Mouse (Mus musculus) CH12.LX (cell line): ENCODE data around the gene Prkca.

Experiments
- CHD2 ChIP-seq: IDR thresholded peaks from 2 replicates; pipeline ENCODE4 v1.6.1; 2011; ENCODE audit warnings: low read length, improper control_type of control experiment
- CTCF ChIP-seq, 2 experiments: IDR thresholded peaks in 1 of 2; conservative IDR thresholded peaks in 1 of 2; 2 replicates each; pipeline ENCODE4 v1.5.1; 2011 to 2012; ENCODE audit warnings: low read depth in 2 of 2, low read length in 2 of 2, improper control_type of control experiment in 1 of 2, inconsistent platforms in 1 of 2, mild to moderate bottlenecking in 1 of 2, moderate library complexity in 1 of 2
- ELF1 ChIP-seq: IDR thresholded peaks from 2 replicates; pipeline ENCODE4 v1.6.1; 2014; ENCODE audit warnings: low read depth, mild to moderate bottlenecking, inconsistent platforms, low read length, improper control_type of control experiment
- ETS1 ChIP-seq: conservative IDR thresholded peaks from 2 replicates; pipeline ENCODE4 v1.6.1; 2012; ENCODE audit warnings: low read depth, mild to moderate bottlenecking, inconsistent platforms, low read length, improper control_type of control experiment, moderate library complexity
- HCFC1 ChIP-seq: IDR thresholded peaks from 2 replicates; pipeline ENCODE4 v1.6.1; 2012; ENCODE audit warnings: low read depth, mild to moderate bottlenecking, inconsistent platforms, low read length, improper control_type of control experiment
- JUND ChIP-seq: conservative IDR thresholded peaks from 2 replicates; pipeline ENCODE4 v1.6.1; 2011; ENCODE audit warnings: low read depth, low read length, improper control_type of control experiment
- MXI1 ChIP-seq: IDR thresholded peaks from 2 replicates; pipeline ENCODE4 v1.6.1; 2011; ENCODE audit warnings: mild to moderate bottlenecking, low read depth, low read length, improper control_type of control experiment
- MYC ChIP-seq: IDR thresholded peaks from 2 replicates; pipeline ENCODE4 v1.6.1; 2011; ENCODE audit warnings: low read depth, mild to moderate bottlenecking, improper control_type of control experiment, low read length
- POLR2A ChIP-seq: IDR thresholded peaks from 2 replicates; pipeline ENCODE4 v1.6.1; 2011; ENCODE audit warnings: low read depth, mild to moderate bottlenecking, improper control_type of control experiment, low read length
- USF1 ChIP-seq: IDR thresholded peaks from 2 replicates; pipeline ENCODE4 v1.6.1; 2014; ENCODE audit warnings: low read depth, mild to moderate bottlenecking, inconsistent platforms, low read length, improper control_type of control experiment
- ZKSCAN1 ChIP-seq: IDR thresholded peaks from 2 replicates; pipeline ENCODE4 v1.6.1; 2012; ENCODE audit warnings: low read depth, inconsistent platforms, low read length, improper control_type of control experiment, borderline replicate concordance

- TF ChIP-seq CTCF (conservative IDR thresholded peaks at IDR 0.05 in 1 of 2, IDR thresholded peaks at IDR 0.05 in 1 of 2; ENCODE audit: low read depth in 2 of 2, low read length in 2 of 2) (no peak), HCFC1 (no peak), POLR2A (no peak), USF1 (no peak), MXI1 (no peak), CHD2 (no peak), JUND (no peak), ETS1 (no peak), ELF1 (no peak), ZKSCAN1 (no peak), MYC (no peak)
These were observed 23.2 kb downstream of the Prkca start for GRCm38 (mm10) chr11:108320561-108320960.
